Mouse (Mus musculus) CH12.LX (cell line): ENCODE measurements around the gene Usp25. TPM values are rescaled to one million over a fixed set of nuclear protein-coding genes. Genes with fewer than 3 reads are reported as not detected.

Experiments
- DNase-seq: peaks from one replicate; pipeline ENCODE4 v3.0.0-alpha.2; 2013; ENCODE audit errors: extremely low read depth
- H3K27ac ChIP-seq: 2 replicates; pipeline ENCODE4 v1.5.1; 2012; ENCODE audit warnings: low read depth, mild to moderate bottlenecking, control low read depth, moderate library complexity; ENCODE audit not compliant: insufficient read depth
- H3K27me3 ChIP-seq: replicated peaks from 2 replicates; pipeline ENCODE3; 2012; ENCODE audit warnings: inconsistent platforms
- H3K36me3 ChIP-seq, 2 experiments: replicated peaks in 1 of 2; 2 replicates each; pipeline versions ENCODE3 to v1.6.1; 2012; ENCODE audit warnings: inconsistent platforms in 1 of 2, low read length in 1 of 2, mild to moderate bottlenecking in 1 of 2, mixed read lengths in 1 of 2, moderate library complexity in 1 of 2; ENCODE audit not compliant: control insufficient read depth in 1 of 2, insufficient read depth in 1 of 2
- H3K4me1 ChIP-seq, 2 experiments: 2 replicates each; pipeline ENCODE4 v1.6.1; 2012; ENCODE audit warnings: inconsistent platforms in 1 of 2, moderate library complexity in 1 of 2; ENCODE audit not compliant: insufficient read depth in 2 of 2, control insufficient read depth in 1 of 2
- H3K4me2 ChIP-seq: 2 replicates; pipeline ENCODE4 v1.6.1; 2012; ENCODE audit warnings: low read depth, mild to moderate bottlenecking, control low read depth; ENCODE audit not compliant: poor library complexity, insufficient read depth, severe bottlenecking
- H3K4me3 ChIP-seq, 3 experiments: fragments of 150-350 bp in 1 of 3; sonication (generic) in 1 of 3; replicated peaks in 1 of 3; 2 replicates each; pipeline versions ENCODE3 to v1.5.1; 2011 to 2012; ENCODE audit warnings: low read depth in 2 of 3, low read length in 2 of 3, mild to moderate bottlenecking in 2 of 3, moderate library complexity in 2 of 3, control low read depth in 1 of 3, improper control_type of control experiment in 1 of 3, inconsistent platforms in 1 of 3, mixed read lengths in 1 of 3; ENCODE audit not compliant: poor library complexity in 1 of 3
- H3K79me2 ChIP-seq: replicated peaks from 2 replicates; pipeline ENCODE4 v1.6.1; 2012; ENCODE audit warnings: mild to moderate bottlenecking, moderate library complexity; ENCODE audit not compliant: control insufficient read depth, poor library complexity, insufficient read depth, severe bottlenecking; ENCODE audit errors: extremely low read depth
- H3K9ac ChIP-seq: 2 replicates; pipeline ENCODE4 v1.6.1; 2012; ENCODE audit warnings: low read depth, mild to moderate bottlenecking, control low read depth, moderate library complexity; ENCODE audit not compliant: insufficient read depth
- H3K9me3 ChIP-seq: replicated peaks from 2 replicates; pipeline ENCODE3; 2012; ENCODE audit warnings: low read length, inconsistent platforms, mixed read lengths
- BHLHE40 ChIP-seq: IDR thresholded peaks from 2 replicates; pipeline ENCODE4 v1.6.1; 2011; ENCODE audit warnings: mild to moderate bottlenecking, low read depth, low read length, improper control_type of control experiment
- CHD1 ChIP-seq: IDR thresholded peaks from 2 replicates; pipeline ENCODE4 v1.6.1; 2012; ENCODE audit warnings: low read depth, low read length, improper control_type of control experiment, inconsistent platforms
- CHD2 ChIP-seq: IDR thresholded peaks from 2 replicates; pipeline ENCODE4 v1.6.1; 2011; ENCODE audit warnings: low read length, improper control_type of control experiment
- CTCF ChIP-seq, 2 experiments: IDR thresholded peaks in 1 of 2; conservative IDR thresholded peaks in 1 of 2; 2 replicates each; pipeline ENCODE4 v1.5.1; 2011 to 2012; ENCODE audit warnings: low read depth in 2 of 2, low read length in 2 of 2, improper control_type of control experiment in 1 of 2, inconsistent platforms in 1 of 2, mild to moderate bottlenecking in 1 of 2, moderate library complexity in 1 of 2
- ELF1 ChIP-seq: IDR thresholded peaks from 2 replicates; pipeline ENCODE4 v1.6.1; 2014; ENCODE audit warnings: low read depth, mild to moderate bottlenecking, inconsistent platforms, low read length, improper control_type of control experiment
- JUN ChIP-seq: IDR thresholded peaks from 2 replicates; pipeline ENCODE4 v1.6.1; 2011; ENCODE audit warnings: low read depth, mild to moderate bottlenecking, low read length, improper control_type of control experiment, moderate library complexity; ENCODE audit not compliant: insufficient read depth
- JUND ChIP-seq: conservative IDR thresholded peaks from 2 replicates; pipeline ENCODE4 v1.6.1; 2011; ENCODE audit warnings: low read depth, low read length, improper control_type of control experiment
- KAT2A ChIP-seq: IDR thresholded peaks from 2 replicates; pipeline ENCODE4 v1.6.1; 2012; ENCODE audit warnings: low read length, improper control_type of control experiment, inconsistent platforms; ENCODE audit not compliant: insufficient replicate concordance
- MAFK ChIP-seq: IDR thresholded peaks from 2 replicates; pipeline ENCODE4 v1.6.1; 2011; ENCODE audit warnings: low read length, improper control_type of control experiment; ENCODE audit not compliant: insufficient replicate concordance
- MAX ChIP-seq: IDR thresholded peaks from 2 replicates; pipeline ENCODE4 v1.6.1; 2011; ENCODE audit warnings: low read length, improper control_type of control experiment
- MEF2A ChIP-seq: IDR thresholded peaks from 2 replicates; pipeline ENCODE4 v1.6.1; 2014; ENCODE audit warnings: low read depth, mild to moderate bottlenecking, inconsistent platforms, low read length, improper control_type of control experiment, borderline replicate concordance
- MYC ChIP-seq: IDR thresholded peaks from 2 replicates; pipeline ENCODE4 v1.6.1; 2011; ENCODE audit warnings: low read depth, mild to moderate bottlenecking, improper control_type of control experiment, low read length
- POLR2A ChIP-seq: IDR thresholded peaks from 2 replicates; pipeline ENCODE4 v1.6.1; 2011; ENCODE audit warnings: low read depth, mild to moderate bottlenecking, improper control_type of control experiment, low read length
- POLR2AphosphoS2 ChIP-seq: IDR thresholded peaks from 2 replicates; pipeline ENCODE4 v1.6.1; 2011; ENCODE audit warnings: low read depth, low read length, improper control_type of control experiment
- SMC3 ChIP-seq: IDR thresholded peaks from 2 replicates; pipeline ENCODE4 v1.6.1; 2011; ENCODE audit warnings: low read depth, low read length, improper control_type of control experiment
- TCF12 ChIP-seq: IDR thresholded peaks from 2 replicates; pipeline ENCODE4 v1.6.1; 2014; ENCODE audit warnings: low read depth, mild to moderate bottlenecking, inconsistent platforms, low read length, improper control_type of control experiment
- UBTF ChIP-seq: IDR thresholded peaks from 2 replicates; pipeline ENCODE4 v1.6.1; 2012; ENCODE audit warnings: low read depth, mild to moderate bottlenecking, inconsistent platforms, low read length, improper control_type of control experiment, moderate library complexity
- USF1 ChIP-seq: IDR thresholded peaks from 2 replicates; pipeline ENCODE4 v1.6.1; 2014; ENCODE audit warnings: low read depth, mild to moderate bottlenecking, inconsistent platforms, low read length, improper control_type of control experiment
- ZC3H11A ChIP-seq: IDR thresholded peaks from 2 replicates; pipeline ENCODE4 v1.6.1; 2012; ENCODE audit warnings: low read depth, mild to moderate bottlenecking, inconsistent platforms, low read length, improper control_type of control experiment
- ZKSCAN1 ChIP-seq: IDR thresholded peaks from 2 replicates; pipeline ENCODE4 v1.6.1; 2012; ENCODE audit warnings: low read depth, inconsistent platforms, low read length, improper control_type of control experiment, borderline replicate concordance
- ZMIZ1 ChIP-seq: IDR thresholded peaks from 2 replicates; pipeline ENCODE4 v1.6.1; 2012; ENCODE audit warnings: low read depth, mild to moderate bottlenecking, inconsistent platforms, low read length, improper control_type of control experiment
- dilution Hi-C: fragments of 300-500 bp; cut with MboI; formaldehyde crosslinking; loops from 2 replicates; pipeline ENCODE4 v1.14.3; 2020; ENCODE audit warnings: low sequenced_read_pairs; ENCODE audit not compliant: extremely low pct_unique_long_range_greater_than_20kb, extremely low pct_ligation_motif_present
- in situ Hi-C: fragments of 300-500 bp; cut with MboI; formaldehyde crosslinking; loops from 3 replicates; pipeline ENCODE4 v1.14.3; 2019; ENCODE audit warnings: low sequenced_read_pairs, low pct_ligation_motif_present, low pct_unique_long_range_greater_than_20kb, mixed read lengths
- polyA plus RNA-seq: library from polyadenylated mRNA; unstranded; fragments of >175 nt; gene quantifications from 2 replicates; pipeline ENCODE4 v1.2.1, GENCODE M21; 2012; ENCODE audit warnings: low read depth; ENCODE audit not compliant: insufficient read length
- total RNA-seq, 2 experiments: library from RNA; depleted of rRNA; stranded (reverse); fragments of 300-350 nt in 1 of 2; fragments of >200 nt in 1 of 2; gene quantifications; 2 replicates each; pipeline ENCODE4 v1.2.3; 2012 to 2014

Gene Usp25
- total and polyA plus RNA-seq, 3 experiments, result 30.5 to 42.1 (median 32.5) TPM

DNA sequence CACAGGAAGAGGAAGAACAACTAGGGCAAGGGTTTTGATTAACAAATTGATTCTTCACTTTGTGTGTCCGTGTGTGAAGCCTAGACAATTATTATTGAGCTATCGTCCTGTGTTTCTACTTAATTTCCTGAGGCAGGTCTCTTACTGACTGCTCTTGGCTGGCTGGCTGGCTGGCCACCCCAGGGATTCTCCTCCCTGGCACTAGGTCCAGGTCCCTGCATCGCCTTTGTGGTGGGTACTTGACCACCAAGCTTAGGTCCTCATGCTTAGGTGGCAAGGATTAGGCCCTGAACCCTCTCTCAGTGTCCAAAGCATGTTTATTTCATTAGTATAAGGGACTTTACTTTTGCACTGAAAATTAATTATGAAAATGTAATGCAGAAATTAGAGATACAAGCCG lies 12.6 kb downstream of the Usp25 start:
- TF ChIP-seq MEF2A, result no peak
- TF ChIP-seq SMC3, result no peak
- TF ChIP-seq POLR2A, result no peak
- TF ChIP-seq CHD2, result no peak
- TF ChIP-seq MAX, result no peak
- TF ChIP-seq KAT2A, result no peak
- no peak for TF ChIP-seq ELF1
- no peak for TF ChIP-seq ZMIZ1
- no peak for TF ChIP-seq ZC3H11A
- TF ChIP-seq MAFK, result no peak
- no peak for TF ChIP-seq POLR2AphosphoS2
- no peak for TF ChIP-seq CTCF (conservative IDR thresholded peaks at IDR 0.05 in 1 of 2, IDR thresholded peaks at IDR 0.05 in 1 of 2; ENCODE audit: low read depth in 2 of 2, low read length in 2 of 2)
- TF ChIP-seq JUN, result no peak
- no peak for TF ChIP-seq UBTF
- TF ChIP-seq JUND, result no peak
- no peak overlapping the region for H3K4me3 ChIP-seq
- H3K9me3 ChIP-seq, result no peaks in the 10 kb centered on the region
- no peak overlapping the region for H3K27ac ChIP-seq
- no peaks in the 10 kb centered on the region for H3K27me3 ChIP-seq
- dilution Hi-C loops, result no loop called here
- no peak overlapping the region for H3K9ac ChIP-seq
- peaks cover 0 to 8% of the 10 kb centered on the region in 2 experiments; a peak in 2 of 4 replicates for H3K4me1 ChIP-seq
- in situ Hi-C loops, result no loop called here
- H3K4me2 ChIP-seq, result no peak overlapping the region
- H3K79me2 ChIP-seq, result peaks cover 16% of the 10 kb centered on the region
- no peak for DNase-seq
- H3K36me3 ChIP-seq, result peaks cover 2 to 48% of the 10 kb centered on the region in 2 experiments

DNA sequence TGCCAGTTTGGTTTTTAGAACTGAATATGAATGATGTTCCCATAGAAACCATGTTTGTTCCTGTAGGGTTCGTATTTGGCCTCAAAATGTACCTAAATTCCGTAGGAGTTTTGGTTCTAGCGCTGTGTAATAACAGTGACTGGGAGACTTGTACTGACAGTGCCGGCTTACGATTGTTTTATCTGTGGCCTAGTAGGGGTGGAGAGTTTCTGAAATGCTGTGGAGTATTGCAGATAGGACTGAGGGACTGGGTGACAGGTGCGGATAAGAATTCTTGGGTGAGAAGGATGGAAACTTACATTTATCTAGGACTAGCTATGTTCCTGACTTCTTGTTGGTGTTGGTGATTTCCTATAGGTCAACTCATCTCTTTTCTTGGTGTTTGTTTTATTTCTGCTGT lies 13.4 kb downstream of the Usp25 start:
- in situ Hi-C loops (no loop called here), dilution Hi-C loops (no loop called here)
- Histone ChIP-seq H3K4me2 (no peak overlapping the region), H3K9me3 (no peaks in the 10 kb centered on the region), H3K4me1 (peaks cover 0 to 8% of the 10 kb centered on the region in 2 experiments; a peak in 2 of 4 replicates), H3K27me3 (no peaks in the 10 kb centered on the region), H3K79me2 (peaks cover 14% of the 10 kb centered on the region), H3K27ac (no peak overlapping the region), H3K9ac (no peak overlapping the region), H3K4me3 (no peak overlapping the region), H3K36me3 (peaks cover 2 to 48% of the 10 kb centered on the region in 2 experiments)
- DNase-seq, result no peak
- TF ChIP-seq USF1 (no peak), CHD1 (no peak), ZKSCAN1 (no peak), ZC3H11A (no peak), SMC3 (no peak), BHLHE40 (no peak), MYC (no peak), TCF12 (no peak), MAX (no peak), ZMIZ1 (no peak)
